Mouse (Mus musculus): ENCODE data around the gene Fkbp6.
"Not testable (repeated sequence)": the region's sequence is repeated elsewhere in the genome, so short reads cannot be mapped to it uniquely, and the experiment has no call there.

Gene Fkbp6

GRCm38 (mm10) chr5:135349862-135350261, at the start of gene Fkbp6:
Gene Fkbp6 (minus strand): TSS chr5:135350044.
- DNase-seq (ENCODE audit: low spot score) = no peak

- DNase-seq (ENCODE audit: low spot score) = no peak
Measured at GRCm38 (mm10) chr5:135399382-135399781, 49.5 kb upstream of the Fkbp6 start.

GRCm38 (mm10) chr5:135395826-135396225, 46.0 kb upstream of the Fkbp6 start:
- peak; percentile 55 for DNase-seq (ENCODE audit: low spot score)

DNA sequence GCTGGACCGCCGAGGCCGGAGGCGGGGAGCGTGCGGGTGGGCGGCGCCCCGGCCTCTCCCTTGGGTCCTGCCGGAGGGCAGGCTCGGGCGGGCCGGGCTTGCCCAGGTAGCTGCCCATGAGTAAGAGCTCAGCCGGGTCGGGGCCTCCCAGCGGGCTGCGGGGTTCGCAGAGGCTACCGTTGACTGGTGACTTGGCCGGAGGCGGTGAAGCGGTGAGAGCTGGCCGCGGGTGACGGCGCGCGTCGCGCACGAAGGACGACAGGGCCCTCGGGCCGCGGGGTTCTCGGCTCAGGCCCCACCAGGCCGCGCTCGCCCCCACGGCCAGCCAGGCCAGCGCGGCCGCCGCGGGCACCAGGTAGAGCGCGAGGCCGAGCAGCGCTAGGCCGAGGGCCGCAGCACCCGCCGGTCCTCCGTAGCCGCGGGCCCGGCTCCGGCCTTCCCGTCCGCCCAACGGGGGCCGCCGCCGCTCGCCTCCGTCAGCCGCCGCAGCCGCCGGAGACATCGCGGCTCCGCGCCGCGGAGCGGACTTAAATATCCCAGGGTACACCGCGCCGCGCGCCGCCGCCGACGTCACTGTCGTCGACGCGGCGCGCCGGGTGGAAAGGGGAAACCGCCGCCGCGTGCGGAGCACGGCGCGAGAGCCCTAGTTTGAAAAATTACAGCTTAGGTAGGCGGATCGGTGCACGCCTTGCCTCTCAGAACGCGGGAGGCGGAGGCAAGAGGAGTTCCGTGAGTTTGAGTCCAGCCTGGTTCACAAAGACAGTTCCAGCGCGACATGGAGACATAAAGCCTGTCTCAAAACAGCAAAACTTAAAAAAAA, 44.4 kb upstream of the Fkbp6 start, which contains the start of gene Pom121:
Gene Pom121, minus strand, starts transcription at position 543 of the 820 bp plus-strand sequence.
- DNase-seq (ENCODE audit: low spot score) = peak; percentile 83

DNA sequence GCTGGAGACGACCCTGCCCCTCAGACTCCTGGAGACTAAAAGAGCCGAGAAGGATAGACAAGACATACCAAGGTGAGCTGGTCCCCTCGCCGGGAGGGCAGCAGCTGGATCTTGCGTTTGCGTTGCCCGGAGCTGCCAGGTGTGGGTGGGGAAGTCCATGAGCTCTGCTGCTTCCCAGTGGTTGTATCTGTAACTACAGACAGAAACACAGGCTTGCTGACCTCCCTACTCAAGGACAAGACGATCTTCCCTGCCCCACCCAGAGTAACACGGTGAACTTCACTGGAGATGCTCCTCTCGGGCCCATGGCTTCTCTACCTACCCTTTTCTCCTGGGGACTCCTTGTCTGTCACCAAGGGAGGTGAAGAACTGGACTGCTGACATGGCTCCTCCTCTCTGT, 33.9 kb upstream of the Fkbp6 start:
- no peak for DNase-seq (ENCODE audit: low spot score)

DNA sequence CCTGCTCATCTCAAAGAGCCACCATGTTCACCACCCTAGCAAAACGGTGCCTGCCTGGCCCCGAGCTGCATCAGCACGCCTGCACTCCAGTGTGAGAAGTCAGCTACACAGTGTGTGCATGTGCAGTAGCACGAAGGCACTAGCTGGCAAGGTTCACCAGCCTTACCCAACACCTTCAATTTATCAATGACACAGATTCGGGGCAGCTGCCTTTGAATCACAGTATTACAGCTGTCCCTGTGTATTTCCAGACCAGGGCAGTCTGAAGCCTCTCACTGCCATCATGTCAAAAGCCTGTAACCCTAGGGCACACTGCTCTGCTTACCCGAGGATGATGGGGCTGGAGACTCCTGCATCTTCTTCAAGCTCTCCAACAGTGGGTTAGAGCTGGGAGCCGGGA, 32.9 kb upstream of the Fkbp6 start:
- DNase-seq (ENCODE audit: low spot score) = no peak

DNA sequence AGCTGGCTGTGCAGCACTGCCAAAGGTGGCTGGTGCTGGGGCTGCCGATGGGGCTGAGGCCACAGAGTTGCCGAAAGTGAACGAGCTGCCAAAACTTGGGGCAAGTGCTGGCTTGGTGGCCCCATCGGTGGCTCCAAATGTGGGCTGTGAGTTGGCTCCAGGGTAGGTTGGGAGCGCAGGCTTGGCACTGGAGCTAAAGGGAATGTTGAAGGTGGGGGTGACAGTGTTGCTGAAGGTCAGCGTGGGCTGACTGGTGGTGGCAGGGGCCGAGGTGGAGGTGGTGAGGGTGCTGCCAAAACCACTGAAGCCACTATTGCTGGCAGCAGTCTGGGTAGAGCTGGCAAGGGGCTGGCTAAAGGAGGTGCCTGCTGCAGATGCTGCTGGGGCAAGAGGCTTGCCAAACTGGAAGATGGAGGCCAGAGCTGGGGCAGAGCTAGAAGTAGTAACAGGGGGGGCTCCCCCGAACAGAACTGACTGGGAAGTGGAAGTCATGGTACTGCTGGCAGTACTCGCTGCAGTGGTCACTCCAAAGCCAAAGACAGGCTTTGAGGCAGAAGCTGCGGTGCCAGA, 31.6 kb upstream of the Fkbp6 start:
- DNase-seq (ENCODE audit: low spot score) = no peak

- no peak for DNase-seq (ENCODE audit: low spot score)
Measured at GRCm38 (mm10) chr5:135380681-135381080, 30.8 kb upstream of the Fkbp6 start.

- no peak for DNase-seq (ENCODE audit: low spot score)
Measured at GRCm38 (mm10) chr5:135376341-135376740, 26.5 kb upstream of the Fkbp6 start.

GRCm38 (mm10) chr5:135375167-135375566, 25.3 kb upstream of the Fkbp6 start:
- DNase-seq (ENCODE audit: low spot score) = no peak

DNA sequence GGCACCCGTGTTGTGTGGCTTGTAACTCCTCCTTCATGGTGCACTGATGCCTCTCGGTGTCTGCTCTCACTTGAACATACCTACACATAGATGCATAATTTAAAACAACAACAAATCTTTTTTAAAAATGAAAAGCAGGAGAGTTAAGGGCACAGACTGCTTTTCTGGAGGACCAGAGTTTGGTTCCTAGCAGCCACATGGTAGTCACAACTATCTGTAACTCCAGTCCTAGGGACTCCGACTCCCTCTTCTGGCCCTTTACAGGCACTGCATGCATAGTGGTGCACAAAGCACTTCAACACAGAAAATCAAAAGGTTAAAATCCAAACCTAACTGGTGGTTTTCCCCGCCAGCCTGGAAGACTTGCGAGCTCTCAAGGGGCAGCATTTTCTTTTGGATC, 23.8 kb upstream of the Fkbp6 start:
- DNase-seq (ENCODE audit: low spot score) = no peak

DNA sequence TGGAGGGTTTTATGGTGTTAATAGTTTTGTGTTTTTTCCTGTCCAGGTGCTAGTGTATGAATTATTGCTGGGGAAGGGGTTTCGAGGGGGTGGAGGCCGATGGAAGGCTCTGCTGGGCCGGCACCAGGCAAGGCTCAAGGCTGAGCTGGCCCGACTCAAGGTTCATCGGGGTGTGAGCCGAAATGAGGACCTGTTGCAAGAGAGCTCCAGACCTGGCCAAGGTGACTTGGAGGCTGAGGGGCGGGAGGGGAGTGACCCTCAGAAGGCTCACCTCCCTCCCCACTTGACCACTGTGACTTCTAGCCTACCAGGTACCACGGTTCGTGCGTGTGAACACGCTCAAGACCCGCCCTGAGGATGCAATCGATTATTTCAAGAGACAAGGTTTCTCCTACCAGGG, 21.4 kb upstream of the Fkbp6 start:
- no peak for DNase-seq (ENCODE audit: low spot score)

DNA sequence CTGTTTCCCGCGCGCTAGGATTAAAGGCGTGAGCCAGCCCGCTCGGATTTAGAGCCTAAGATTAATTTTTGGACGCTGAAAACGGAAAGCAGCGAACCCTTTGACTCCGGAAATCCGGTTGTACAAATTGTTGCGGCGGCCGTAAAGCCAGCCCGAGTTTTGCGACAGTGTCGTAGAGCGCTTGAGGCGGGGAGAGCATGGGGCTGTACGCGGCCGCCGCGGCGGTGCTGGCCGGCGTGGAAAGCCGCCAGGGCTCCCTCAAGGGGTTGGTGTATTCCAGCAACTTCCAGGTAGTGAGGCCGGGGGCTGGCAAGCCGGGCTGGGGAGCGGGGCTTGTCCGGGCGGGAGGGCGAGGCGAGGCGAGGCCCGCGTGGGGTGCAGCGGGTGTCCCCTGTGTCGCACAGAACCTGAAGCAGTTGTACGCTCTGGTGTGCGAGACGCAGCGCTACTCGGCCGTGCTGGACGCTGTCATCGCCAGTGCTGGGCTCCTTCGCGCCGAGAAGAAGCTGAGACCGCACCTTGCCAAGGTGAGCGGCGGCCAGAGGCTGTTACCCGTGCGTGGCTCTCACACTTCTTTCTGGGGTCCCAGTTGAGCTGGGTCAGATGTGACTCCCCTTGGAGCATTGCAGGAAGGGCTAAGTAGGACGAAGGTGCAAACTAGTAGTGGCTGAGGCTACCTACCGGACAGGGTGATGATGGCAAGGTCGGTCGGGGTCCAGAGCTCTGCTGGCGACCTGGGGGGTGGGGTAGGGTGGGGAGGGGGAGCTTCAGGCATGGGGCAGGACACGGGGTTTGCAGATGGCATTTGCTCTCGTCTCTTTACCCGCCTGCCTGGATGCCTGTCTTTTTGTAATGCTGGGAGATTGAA, 20.2 kb upstream of the Fkbp6 start, which contains the start of gene Nsun5:
Gene Nsun5, plus strand, starts transcription at position 167 of the 868 bp plus-strand sequence.
- peak; percentile 95 for DNase-seq (ENCODE audit: low spot score)

GRCm38 (mm10) chr5:135369196-135369595, 19.4 kb upstream of the Fkbp6 start:
- not testable (repeated sequence) for DNase-seq (ENCODE audit: low spot score)

DNA sequence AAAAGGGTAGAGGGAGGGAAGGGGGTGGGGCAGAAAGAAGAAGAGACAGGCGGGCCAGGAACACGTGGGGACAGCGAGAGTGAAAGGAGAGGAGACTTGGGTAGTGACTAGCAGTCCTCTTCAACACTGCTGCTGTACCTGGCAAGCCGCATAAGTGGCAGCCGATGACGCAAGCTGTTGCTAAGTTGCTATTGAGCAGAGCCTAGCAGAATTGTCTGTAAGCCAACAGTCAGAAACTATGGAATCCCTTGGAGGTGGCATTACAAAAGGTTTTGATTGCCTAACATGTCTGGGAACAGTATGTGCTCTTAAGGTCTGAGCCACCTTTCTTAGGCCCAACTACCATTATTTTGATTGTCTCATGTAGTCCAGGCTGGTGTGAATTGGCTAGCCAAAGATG, 18.5 kb upstream of the Fkbp6 start:
- no peak for DNase-seq (ENCODE audit: low spot score)

- no peak for DNase-seq (ENCODE audit: low spot score)
Measured at GRCm38 (mm10) chr5:135367841-135368240, 18.0 kb upstream of the Fkbp6 start.

GRCm38 (mm10) chr5:135363540-135363939, 13.7 kb upstream of the Fkbp6 start:
- DNase-seq (ENCODE audit: low spot score) = no peak

- no peak for DNase-seq (ENCODE audit: low spot score)
Measured at GRCm38 (mm10) chr5:135362572-135362971, 12.7 kb upstream of the Fkbp6 start.

DNA sequence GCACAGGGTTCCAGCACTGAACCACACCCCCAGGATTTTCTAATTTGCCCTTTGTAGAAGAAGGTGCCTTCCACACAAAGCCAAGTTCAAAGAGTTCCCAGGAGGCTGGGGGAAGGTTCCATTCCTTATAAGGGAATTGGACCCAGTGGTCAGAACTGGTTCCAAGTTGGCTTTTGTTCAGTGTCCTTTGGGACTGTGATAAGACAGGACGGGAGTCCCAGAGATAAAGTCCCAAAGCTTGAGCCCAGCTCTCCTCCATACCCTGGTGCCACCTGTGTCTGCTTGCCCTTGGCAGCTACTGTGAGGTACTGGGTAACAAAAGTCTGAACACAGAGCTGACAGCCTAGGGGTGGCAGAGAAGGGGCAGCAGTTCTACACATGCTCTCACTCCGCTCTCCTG, 9.9 kb upstream of the Fkbp6 start:
- no peak for DNase-seq (ENCODE audit: low spot score)

- DNase-seq (ENCODE audit: low spot score) = no peak
Measured at GRCm38 (mm10) chr5:135357556-135357955, 7.7 kb upstream of the Fkbp6 start.

GRCm38 (mm10) chr5:135356090-135356489, 6.2 kb upstream of the Fkbp6 start:
- no peak for DNase-seq (ENCODE audit: low spot score)

DNA sequence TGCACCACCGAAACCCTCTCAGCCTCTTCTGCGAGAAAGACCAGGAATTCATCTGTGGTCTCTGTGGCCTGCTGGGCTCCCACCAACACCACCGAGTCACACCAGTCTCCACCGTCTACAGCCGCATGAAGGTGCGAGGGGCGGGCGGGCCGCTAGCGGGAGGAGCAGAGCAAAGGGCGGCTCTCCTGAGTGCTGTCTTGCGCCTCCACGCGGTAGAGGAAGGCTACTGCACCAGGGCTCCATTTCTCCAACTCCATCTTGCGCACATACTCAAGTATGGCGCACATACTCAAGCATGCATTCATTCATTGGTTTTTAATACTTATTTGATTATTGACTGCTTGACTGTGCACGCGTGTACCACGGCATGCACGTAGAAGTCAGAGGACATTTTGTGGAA, 3.7 kb upstream of the Fkbp6 start:
- DNase-seq (ENCODE audit: low spot score) = no peak

- no peak for DNase-seq (ENCODE audit: low spot score)
Measured at GRCm38 (mm10) chr5:135352995-135353394, 3.2 kb upstream of the Fkbp6 start, which contains the start of gene Trim50. Gene Trim50 (plus strand): TSS chr5:135353295.

Data from layer of hippocampus, adult 11-12 months (tissue).